Mouse (Mus musculus) lung, postnatal 25 days (tissue): ENCODE results near the gene Asb17.
"Not testable (repeated sequence)": the region's sequence is repeated elsewhere in the genome, so short reads cannot be mapped to it uniquely, and the experiment has no call there.

Experiments used
- DNase-seq: peaks from one replicate; pipeline ENCODE4 v3.0.0; 2022; ENCODE audit warnings: low spot score

Asb17 gene

GRCm38 (mm10) chr3:153831873-153832653 lies 11.9 kb upstream of the Asb17 start:
- no peak for DNase-seq

GRCm38 (mm10) chr3:153832654-153832945 lies 11.4 kb upstream of the Asb17 start:
- no peak for DNase-seq

- no peak for DNase-seq
Observed at GRCm38 (mm10) chr3:153834071-153834470, 9.9 kb upstream of the Asb17 start.

- DNase-seq, result peak; percentile 75
Observed at GRCm38 (mm10) chr3:153835455-153836086, 8.4 kb upstream of the Asb17 start.

- DNase-seq, result no peak
Observed at GRCm38 (mm10) chr3:153836316-153836715, 7.7 kb upstream of the Asb17 start.

GRCm38 (mm10) chr3:153837593-153837992 lies 6.4 kb upstream of the Asb17 start:
- DNase-seq, result no peak

- no peak for DNase-seq
Observed at GRCm38 (mm10) chr3:153844757-153845156, 748 bp downstream of the Asb17 start.

GRCm38 (mm10) chr3:153845500-153845899 lies 1.5 kb downstream of the Asb17 start:
- no peak for DNase-seq

- no peak for DNase-seq
Observed at GRCm38 (mm10) chr3:153846109-153846508, 2.1 kb downstream of the Asb17 start.

- DNase-seq, result no peak
Observed at GRCm38 (mm10) chr3:153847207-153847733, 3.3 kb downstream of the Asb17 start.

GRCm38 (mm10) chr3:153849368-153850015 lies 5.5 kb downstream of the Asb17 start:
- DNase-seq, result peak; percentile 19

- DNase-seq, result no peak
Observed at GRCm38 (mm10) chr3:153850759-153851158, 6.8 kb downstream of the Asb17 start.

- DNase-seq, result no peak
Observed at GRCm38 (mm10) chr3:153852266-153852665, 8.3 kb downstream of the Asb17 start.

GRCm38 (mm10) chr3:153858350-153859001 lies 14.5 kb downstream of the Asb17 start:
- no peak for DNase-seq

- not testable (repeated sequence) for DNase-seq
Observed at GRCm38 (mm10) chr3:153860392-153860791, 16.4 kb downstream of the Asb17 start.

GRCm38 (mm10) chr3:153863816-153864215 lies 19.8 kb downstream of the Asb17 start:
- no peak for DNase-seq

GRCm38 (mm10) chr3:153864636-153865429 lies 20.8 kb downstream of the Asb17 start:
- no peak for DNase-seq

GRCm38 (mm10) chr3:153867149-153868136 lies 23.4 kb downstream of the Asb17 start:
- DNase-seq, result no peak

- DNase-seq, result no peak
Observed at GRCm38 (mm10) chr3:153871396-153871795, 27.4 kb downstream of the Asb17 start.

- no peak for DNase-seq
Observed at GRCm38 (mm10) chr3:153886296-153886695, 42.3 kb downstream of the Asb17 start.
